Mouse (Mus musculus): ENCODE measurements around the gene Ppp4r1.

DNA sequence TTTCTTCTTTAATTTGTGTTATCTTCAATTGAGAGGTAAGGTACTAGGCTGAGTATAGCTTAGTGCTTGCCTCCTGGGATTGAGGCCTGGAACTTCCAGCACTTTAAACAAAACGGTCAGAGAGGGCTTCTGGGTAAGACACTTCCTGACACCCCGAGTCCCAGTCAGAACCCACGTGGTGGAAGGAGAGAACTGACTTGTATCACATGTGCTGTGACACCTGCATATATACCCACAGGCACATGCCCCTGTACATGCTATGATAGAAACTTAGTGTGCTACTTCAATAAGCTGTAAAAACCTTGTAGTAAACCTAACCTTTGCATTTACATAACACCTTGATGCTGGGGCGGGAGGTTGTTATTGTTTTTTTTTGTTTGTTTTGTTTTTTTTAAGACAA, 16.1 kb downstream of the Ppp4r1 start:
- no peak for TF ChIP-seq CTCF (conservative IDR thresholded peaks at IDR 0.05 in 1 of 2, IDR thresholded peaks at IDR 0.05 in 1 of 2; ENCODE audit: low read depth in 2 of 2, low read length in 2 of 2)
- peak; percentile 84 for TF ChIP-seq MAX (IDR thresholded peaks at IDR 0.05; ENCODE audit: low read length)
- no peak for TF ChIP-seq JUN (IDR thresholded peaks at IDR 0.05; ENCODE audit: insufficient read depth, low read depth, low read length)
